Mouse (Mus musculus) hindbrain, embryonic 16.5 days (tissue): Measurements from ENCODE around the gene Ppp1cb. TPM values are rescaled to one million over a fixed set of nuclear protein-coding genes. Genes with fewer than 3 reads are reported as not detected.
A peak's percentile ranks its signal among the peaks of the same experiment; 100 is the strongest.

Experiments used
- ATAC-seq: fragments of 200-750 bp; cut with Nextera tagmentation; 2 replicates; pipeline ENCODE4 v1.8.0; 2017; ENCODE audit warnings: moderate TSS enrichment, moderate library complexity
- H3K27ac ChIP-seq: fragments of 300-500 bp; sonication (generic); 2 replicates; pipeline ENCODE4 v1.5.1; 2014; ENCODE audit warnings: low read depth, mild to moderate bottlenecking, control low read depth, low read length, moderate library complexity
- H3K27me3 ChIP-seq: fragments of 300-500 bp; sonication (generic); replicated peaks from 2 replicates; pipeline ENCODE4 v1.6.1; 2014; ENCODE audit warnings: low read length; ENCODE audit not compliant: control insufficient read depth, insufficient read depth
- H3K36me3 ChIP-seq: fragments of 300-500 bp; sonication (generic); 2 replicates; pipeline ENCODE4 v1.6.1; 2014; ENCODE audit warnings: mild to moderate bottlenecking, low read length, moderate library complexity, mixed read lengths; ENCODE audit not compliant: control insufficient read depth, insufficient read depth
- H3K4me1 ChIP-seq: fragments of 300-500 bp; sonication (generic); 2 replicates; pipeline ENCODE4 v1.6.1; 2014; ENCODE audit warnings: low read depth, low read length; ENCODE audit not compliant: control insufficient read depth, insufficient read depth
- H3K4me2 ChIP-seq: fragments of 300-500 bp; sonication (generic); 2 replicates; pipeline ENCODE4 v1.6.1; 2014; ENCODE audit warnings: mild to moderate bottlenecking, low read length, control low read depth, moderate library complexity
- H3K4me3 ChIP-seq: fragments of 300-500 bp; sonication (generic); 2 replicates; pipeline ENCODE4 v1.5.1; 2014; ENCODE audit warnings: mild to moderate bottlenecking, low read length, control low read depth, moderate library complexity
- H3K9ac ChIP-seq: fragments of 300-500 bp; sonication (generic); 2 replicates; pipeline ENCODE4 v1.6.1; 2014; ENCODE audit warnings: low read depth, mild to moderate bottlenecking, control low read depth, low read length, moderate library complexity
- H3K9me3 ChIP-seq: fragments of 300-500 bp; sonication (generic); 2 replicates; pipeline ENCODE4 v1.6.1; 2014; ENCODE audit warnings: mild to moderate bottlenecking, low read length, moderate library complexity; ENCODE audit not compliant: control insufficient read depth
- whole genome bisulfite sequencing: fragments of 180-500 bp; shearing (Covaris S2); extraction: QIAGEN DNeasy Blood & Tissue Kit; methylation state at CpG from one replicate; pipeline ENCODE4 v1.1.7; 2014; 5-methylcytosine and 5-hydroxymethylcytosine counted together
- polyA plus RNA-seq: library from polyadenylated mRNA; unstranded; fragments of >200 nt; fragmentation: Nextera tagmentation; extraction: Ambion mirVana; gene quantifications from 2 replicates; pipeline ENCODE4 v1.2.1, GENCODE M21; 2015

The Ppp1cb gene
- polyA plus RNA-seq, 1 experiment from 2014 or later: 178 TPM

DNA sequence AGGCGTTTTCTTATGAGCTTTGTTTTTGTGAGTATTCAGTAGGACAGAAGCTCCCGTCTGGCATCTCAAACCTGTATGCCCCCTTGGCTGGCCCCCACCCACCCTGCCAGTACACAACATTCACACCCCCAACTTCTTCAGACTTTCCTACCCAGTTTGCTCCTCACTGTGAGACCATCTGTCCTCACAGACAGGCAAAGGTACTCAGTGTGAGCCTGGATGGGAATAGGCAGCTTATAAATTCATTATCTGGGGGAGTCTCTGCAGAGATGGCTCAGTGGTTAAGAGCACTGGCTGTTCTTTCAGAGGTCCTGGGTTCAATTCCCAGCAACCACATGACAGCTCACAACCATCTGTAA lies 20.1 kb upstream of the Ppp1cb start:
- Histone ChIP-seq H3K9ac (no peak overlapping the region), H3K4me1 (no peaks in the 10 kb centered on the region), H3K36me3 (no peaks in the 10 kb centered on the region), H3K27me3 (no peaks in the 10 kb centered on the region), H3K4me2 (no peak overlapping the region), H3K4me3 (no peak overlapping the region), H3K9me3 (no peaks in the 10 kb centered on the region), H3K27ac (no peak overlapping the region)
- ATAC-seq: no peak
- 63% methylated on average over 2 of the region's 2 CpGs for WGBS

DNA sequence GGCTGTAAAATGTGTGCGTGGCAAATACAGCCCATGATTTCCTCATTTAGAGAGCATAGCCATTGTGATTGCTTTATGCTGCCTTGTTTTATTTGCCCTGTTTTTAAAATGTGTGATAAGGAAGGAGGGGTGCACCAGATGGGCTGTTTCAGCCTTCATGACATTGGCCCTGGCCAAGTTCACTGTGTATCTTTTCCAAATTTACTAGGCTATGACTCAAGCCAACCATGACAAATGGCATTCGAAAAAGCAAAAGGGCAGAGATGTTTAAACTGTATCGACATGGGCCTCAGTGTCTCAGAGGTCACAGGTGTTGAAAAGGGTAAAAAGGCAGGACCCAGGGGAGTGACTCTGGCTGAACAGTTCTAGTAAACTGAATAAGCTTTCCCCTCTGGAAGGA lies 17.3 kb upstream of the Ppp1cb start:
- Histone ChIP-seq H3K9me3 (no peaks in the 10 kb centered on the region), H3K4me2 (no peak overlapping the region), H3K4me1 (no peaks in the 10 kb centered on the region), H3K36me3 (no peaks in the 10 kb centered on the region), H3K27ac (no peak overlapping the region), H3K9ac (no peak overlapping the region), H3K4me3 (no peak overlapping the region), H3K27me3 (no peaks in the 10 kb centered on the region)
- 67% methylated on average over 3 of the region's 3 CpGs for WGBS
- no peak for ATAC-seq

DNA sequence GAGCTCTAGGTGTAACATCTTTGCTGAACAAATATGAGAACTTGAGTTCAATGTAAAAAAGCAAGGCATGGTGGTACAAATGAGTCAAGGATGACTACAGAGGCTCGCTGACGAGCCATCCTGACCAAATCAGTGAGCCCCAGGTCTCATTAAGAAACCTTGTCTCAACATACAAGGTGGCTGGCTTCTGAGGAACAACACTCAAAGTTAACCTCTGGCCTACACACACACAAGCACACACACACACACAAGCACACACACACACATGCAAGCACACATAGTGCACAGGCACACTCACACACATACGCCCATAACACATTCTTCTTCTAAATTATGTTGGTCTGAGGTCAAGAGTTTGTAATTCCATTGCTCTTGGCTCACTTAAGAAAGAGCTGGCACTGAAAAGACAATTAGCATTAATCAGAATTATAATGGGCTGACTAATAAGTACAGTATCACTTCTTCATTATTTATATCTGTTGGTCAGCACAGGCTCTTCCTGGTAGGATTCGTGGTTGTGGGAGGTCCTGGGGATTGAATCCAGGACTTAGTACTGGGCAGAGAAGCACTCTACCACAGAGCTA lies 16.6 kb upstream of the Ppp1cb start:
- no peaks in the 10 kb centered on the region for H3K36me3 ChIP-seq
- no peaks in the 10 kb centered on the region for H3K9me3 ChIP-seq
- no peak overlapping the region for H3K4me2 ChIP-seq
- WGBS: 86% methylated on average over 4 of the region's 4 CpGs
- no peak overlapping the region for H3K4me3 ChIP-seq
- H3K27ac ChIP-seq: no peak overlapping the region
- no peaks in the 10 kb centered on the region for H3K4me1 ChIP-seq
- no peak for ATAC-seq
- H3K9ac ChIP-seq: no peak overlapping the region
- H3K27me3 ChIP-seq: no peaks in the 10 kb centered on the region

DNA sequence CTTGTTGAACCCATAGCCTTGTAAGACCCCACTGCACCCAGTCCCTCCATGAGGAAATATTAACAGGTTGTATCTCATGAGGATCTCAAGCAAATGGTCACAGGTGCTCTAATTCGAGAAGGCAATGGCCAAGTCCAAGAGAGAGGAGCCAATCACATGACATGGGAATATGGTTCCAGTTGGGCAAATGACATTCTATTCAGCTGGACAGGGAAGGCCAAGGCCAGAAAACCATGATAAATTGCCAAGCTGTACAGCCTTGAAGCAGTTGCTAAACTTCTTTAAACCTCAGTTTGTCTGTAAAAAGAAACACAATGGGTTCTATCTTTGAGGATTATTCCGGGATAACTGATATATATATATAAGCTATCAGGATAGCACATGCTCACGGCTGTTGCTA lies 14.7 kb upstream of the Ppp1cb start:
- Histone ChIP-seq H3K9me3 (no peaks in the 10 kb centered on the region), H3K9ac (no peak overlapping the region), H3K36me3 (no peaks in the 10 kb centered on the region), H3K4me3 (no peak overlapping the region), H3K4me1 (no peaks in the 10 kb centered on the region), H3K27ac (no peak overlapping the region), H3K4me2 (no peak overlapping the region), H3K27me3 (no peaks in the 10 kb centered on the region)
- WGBS: 90% methylated on average over 3 of the region's 3 CpGs
- ATAC-seq: no peak

DNA sequence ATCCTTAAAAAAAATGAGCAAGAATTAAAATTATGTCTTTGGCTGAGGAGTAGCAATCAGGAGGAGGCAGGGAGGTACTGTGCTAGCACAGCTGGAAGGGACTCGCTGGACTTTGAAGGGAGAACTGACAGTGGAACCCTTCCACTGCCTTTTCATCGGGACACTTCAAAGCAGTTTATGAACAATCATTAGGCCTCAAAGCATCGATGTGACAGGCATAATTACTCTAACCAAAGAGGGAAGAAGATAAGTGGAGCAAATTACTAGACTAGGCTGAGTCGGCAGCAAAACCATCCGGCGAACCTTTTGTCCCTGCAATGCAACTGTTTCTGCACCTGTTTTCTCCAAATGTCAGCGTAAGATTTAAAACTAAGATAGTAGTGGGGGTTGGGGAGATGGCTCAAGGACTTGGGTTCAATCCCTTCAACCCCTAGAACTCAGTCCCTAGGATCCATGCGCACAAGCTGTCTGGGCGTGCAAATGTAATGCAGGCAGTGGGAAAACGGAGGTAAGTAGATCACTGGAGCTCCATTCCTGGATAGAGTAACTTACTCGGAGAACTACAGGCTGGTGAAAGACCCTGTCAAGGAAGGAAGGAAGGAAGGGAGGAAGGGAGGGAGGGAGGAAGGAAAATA lies 13.2 kb upstream of the Ppp1cb start:
- no peaks in the 10 kb centered on the region for H3K36me3 ChIP-seq
- no peak overlapping the region for H3K4me2 ChIP-seq
- no peaks in the 10 kb centered on the region for H3K27me3 ChIP-seq
- 50% methylated on average over 11 of the region's 11 CpGs for WGBS
- no peaks in the 10 kb centered on the region for H3K4me1 ChIP-seq
- no peaks in the 10 kb centered on the region for H3K9me3 ChIP-seq
- no peak overlapping the region for H3K4me3 ChIP-seq
- H3K27ac ChIP-seq: no peak overlapping the region
- ATAC-seq: no peak
- no peak overlapping the region for H3K9ac ChIP-seq

DNA sequence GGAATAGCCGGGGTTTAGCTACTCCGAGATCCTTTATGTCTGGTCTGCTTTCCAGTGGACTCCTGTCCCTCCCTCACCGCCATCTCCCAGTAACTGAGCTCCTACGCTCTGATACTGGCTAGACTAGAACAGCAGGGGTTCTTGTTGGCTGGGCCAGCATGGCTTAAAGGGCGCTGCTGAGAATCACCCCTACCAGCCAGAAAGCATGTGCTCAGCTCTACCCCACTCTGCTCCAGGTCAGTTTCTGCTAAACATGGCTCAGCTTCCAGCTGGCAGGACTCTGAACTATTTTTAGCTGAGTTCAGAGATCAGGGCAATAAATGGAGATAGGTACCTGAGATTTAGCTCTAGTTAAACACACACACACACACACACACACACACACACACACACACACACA lies 12.2 kb upstream of the Ppp1cb start:
- H3K4me1 ChIP-seq: no peaks in the 10 kb centered on the region
- H3K4me3 ChIP-seq: no peak overlapping the region
- no peak overlapping the region for H3K9ac ChIP-seq
- H3K4me2 ChIP-seq: no peak overlapping the region
- no peak overlapping the region for H3K27ac ChIP-seq
- H3K9me3 ChIP-seq: no peaks in the 10 kb centered on the region
- H3K36me3 ChIP-seq: no peaks in the 10 kb centered on the region
- H3K27me3 ChIP-seq: no peaks in the 10 kb centered on the region
- 59% methylated on average over 5 of the region's 5 CpGs for WGBS
- ATAC-seq: no peak

DNA sequence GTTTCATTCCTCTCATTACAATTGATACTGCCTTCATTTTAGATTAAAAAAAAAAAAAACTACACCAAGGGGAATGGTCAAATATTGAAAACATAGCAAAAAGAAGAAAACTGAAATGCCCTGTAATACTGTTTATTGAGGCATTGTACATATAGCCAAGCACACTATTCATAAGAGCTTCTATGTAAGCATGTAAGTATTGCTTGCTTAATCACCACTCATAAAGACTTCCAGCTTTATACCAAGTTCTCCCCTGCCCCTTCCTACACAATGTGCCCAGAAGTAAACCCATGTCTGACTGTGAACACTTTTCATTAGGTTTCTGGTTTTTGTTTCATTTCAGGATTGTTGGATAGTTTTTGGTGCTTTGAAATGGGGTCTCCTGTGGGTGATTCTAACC lies 11.8 kb upstream of the Ppp1cb start:
- no peaks in the 10 kb centered on the region for H3K9me3 ChIP-seq

DNA sequence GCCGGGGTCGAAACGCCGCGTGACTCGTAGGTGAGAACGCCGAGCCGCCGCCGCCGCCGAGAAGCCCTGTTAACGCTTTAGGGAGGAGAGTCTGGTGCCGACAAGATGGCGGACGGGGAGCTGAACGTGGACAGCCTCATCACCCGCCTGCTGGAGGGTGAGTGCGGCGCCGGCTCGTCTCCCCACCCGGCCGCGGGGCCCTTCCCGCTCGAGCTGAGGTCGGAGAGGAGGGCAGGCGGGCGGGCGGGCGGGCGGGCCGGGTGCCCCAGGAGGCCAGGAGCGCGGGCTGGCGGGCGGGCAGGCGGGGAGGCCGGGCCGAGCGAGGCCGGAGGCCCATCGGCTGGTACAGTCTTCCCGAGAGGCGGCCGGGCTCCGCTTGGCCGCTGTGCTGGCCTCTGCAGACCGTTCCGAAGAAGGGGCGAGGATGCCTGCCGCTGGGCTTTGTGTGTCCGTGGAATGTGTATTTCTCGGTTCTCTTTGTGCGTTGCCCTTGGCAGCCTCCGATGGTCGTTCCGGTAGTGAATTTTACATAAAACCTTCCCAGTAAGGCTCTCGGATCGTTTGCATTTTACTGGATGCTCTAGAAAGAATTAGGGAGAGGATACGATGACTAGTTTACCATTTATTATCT lies 723 bp downstream of the Ppp1cb start:
- Histone ChIP-seq H3K4me3 (peak overlapping the region; percentile 68), H3K27ac (peak overlapping the region; percentile 100), H3K27me3 (no peaks in the 10 kb centered on the region), H3K9ac (peak overlapping the region; percentile 84), H3K4me1 (peaks cover 16% of the 10 kb centered on the region), H3K4me2 (peak overlapping the region; percentile 77), H3K9me3 (0 out of 2 replicates have a peak, but pooled peaks cover 2% of the 10 kb centered on the region), H3K36me3 (no peaks in the 10 kb centered on the region)
- under 1% methylated on average over 39 of the region's 63 CpGs for WGBS
- peak; percentile 84 for ATAC-seq

More for the DNA sequence above, 11.8 kb upstream of the Ppp1cb start:
- H3K27me3 ChIP-seq: no peaks in the 10 kb centered on the region
- H3K36me3 ChIP-seq: no peaks in the 10 kb centered on the region
- no peak for ATAC-seq
- no peak overlapping the region for H3K9ac ChIP-seq
- no peak overlapping the region for H3K27ac ChIP-seq
- H3K4me1 ChIP-seq: no peaks in the 10 kb centered on the region
- H3K4me2 ChIP-seq: no peak overlapping the region
- H3K4me3 ChIP-seq: no peak overlapping the region

DNA sequence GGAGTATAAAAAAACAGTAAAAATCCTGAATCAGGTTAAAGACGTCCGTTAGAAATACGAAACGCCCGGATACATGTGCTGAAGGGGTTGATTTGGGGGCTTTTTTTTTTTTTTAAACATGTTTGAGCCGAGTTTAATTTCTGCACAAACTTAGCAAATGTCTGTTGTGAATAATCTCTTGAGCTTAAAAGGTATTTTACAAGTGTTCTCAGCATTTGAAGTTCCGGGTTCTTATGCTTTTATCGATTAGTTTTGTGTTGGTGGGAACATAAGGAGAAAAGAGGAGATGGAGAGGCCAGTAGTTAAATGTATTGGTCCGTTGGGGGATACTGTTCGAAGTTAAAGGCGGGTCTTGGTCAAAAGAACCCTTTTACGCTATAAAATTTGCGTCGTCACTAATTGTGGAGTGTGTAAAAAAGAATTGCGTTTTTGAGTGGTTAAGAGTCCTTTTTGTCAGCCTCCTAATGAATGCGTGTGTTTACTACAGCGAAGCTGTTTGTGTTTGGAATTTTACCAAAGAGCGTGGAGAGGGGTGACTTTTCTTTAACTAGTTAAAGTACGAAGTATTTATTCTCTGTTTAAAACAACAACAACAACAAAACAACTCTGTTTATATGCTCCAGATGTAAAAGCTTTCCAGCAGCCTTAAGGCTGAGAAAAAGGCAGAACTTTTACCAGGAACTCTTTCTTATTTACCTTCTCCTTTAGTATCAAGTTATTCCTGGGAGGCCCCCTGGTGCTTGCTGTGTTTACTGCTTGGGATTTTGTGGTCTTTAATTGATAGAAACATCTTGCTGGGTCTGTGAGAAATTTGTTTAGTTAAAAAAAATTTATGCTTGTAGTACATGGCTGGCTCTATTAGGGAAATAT lies 1.5 kb downstream of the Ppp1cb start:
- 0 out of 2 replicates have a peak, but pooled peaks cover 2% of the 10 kb centered on the region for H3K9me3 ChIP-seq
- peak overlapping the region; percentile 100 for H3K27ac ChIP-seq
- H3K27me3 ChIP-seq: no peaks in the 10 kb centered on the region
- peak overlapping the region; percentile 77 for H3K4me2 ChIP-seq
- H3K4me3 ChIP-seq: peak overlapping the region; percentile 68
- H3K9ac ChIP-seq: peak overlapping the region; percentile 84
- no peak for ATAC-seq
- no peaks in the 10 kb centered on the region for H3K36me3 ChIP-seq
- H3K4me1 ChIP-seq: peaks cover 16% of the 10 kb centered on the region
- under 1% methylated on average over 19 of the region's 19 CpGs for WGBS
